Mouse (Mus musculus): Measurements from ENCODE around the gene Slc7a8. TPM values are rescaled to one million over a fixed set of nuclear protein-coding genes. Genes with fewer than 3 reads are reported as not detected.

The Slc7a8 gene
- polyA plus RNA-seq, 1 experiment from 2014 or later, result 7.4 TPM

GRCm38 (mm10) chr14:54674317-54674716 lies 107.4 kb downstream of the Slc7a8 start:
- DNase-seq (ENCODE audit: low spot score) (peak; percentile 19), ATAC-seq (ENCODE audit: low read depth) (no peak)
- Histone ChIP-seq H3K36me3 (ENCODE audit: control insufficient read depth, insufficient read depth, low read length) (peaks cover 91% of the 10 kb centered on the region), H3K9ac (ENCODE audit: low read depth, low read length) (no peak overlapping the region), H3K4me1 (ENCODE audit: control insufficient read depth, insufficient read depth, low read length) (no peaks in the 10 kb centered on the region), H3K27me3 (replicated peaks; ENCODE audit: control insufficient read depth, insufficient read depth, low read length) (no peaks in the 10 kb centered on the region), H3K4me2 (ENCODE audit: low read depth, low read length) (no peak overlapping the region), H3K9me3 (ENCODE audit: control insufficient read depth, low read length) (no peaks in the 10 kb centered on the region), H3K4me3 (ENCODE audit: low read depth, low read length) (no peak overlapping the region), H3K27ac (replicated peaks; ENCODE audit: low read depth, low read length) (no peak overlapping the region)
- 76% methylated on average over 2 of the region's 2 CpGs for WGBS

Other genes with a start within 250 kb of the Slc7a8 start
- gene Haus4, start 227.3 kb downstream of the Slc7a8 start, polyA plus RNA-seq (2014; fragmentation: Nextera tagmentation; extraction: Ambion mirVana), result 40.4 and 44.3 TPM in 2 replicates
- gene Ajuba, start 204.4 kb downstream of the Slc7a8 start, polyA plus RNA-seq (2014; fragmentation: Nextera tagmentation; extraction: Ambion mirVana), result 10.7 and 11.7 TPM in 2 replicates
- 4.8 and 5.8 TPM in 2 replicates for gene 4931414P19Rik, start 176.0 kb downstream of the Slc7a8 start, polyA plus RNA-seq (2014; fragmentation: Nextera tagmentation; extraction: Ambion mirVana)
- 332 and 335 TPM in 2 replicates for gene Psmb5, start 163.9 kb downstream of the Slc7a8 start, polyA plus RNA-seq (2014; fragmentation: Nextera tagmentation; extraction: Ambion mirVana)
- 0.16 TPM in 1 of 2 replicates, not detected in the other for gene Psmb11, start 160.5 kb downstream of the Slc7a8 start, polyA plus RNA-seq (2014; fragmentation: Nextera tagmentation; extraction: Ambion mirVana)
- not detected in 2 replicates for gene Gm17606, start 141.0 kb downstream of the Slc7a8 start, polyA plus RNA-seq (2014; fragmentation: Nextera tagmentation; extraction: Ambion mirVana)
- 3.9 and 4.5 TPM in 2 replicates for gene Cdh24, start 140.6 kb downstream of the Slc7a8 start, polyA plus RNA-seq (2014; fragmentation: Nextera tagmentation; extraction: Ambion mirVana)
- 70.7 and 84.9 TPM in 2 replicates for gene 1700123O20Rik, start 95.7 kb downstream of the Slc7a8 start, polyA plus RNA-seq (2014; fragmentation: Nextera tagmentation; extraction: Ambion mirVana)
- 99.4 and 101 TPM in 2 replicates for gene Acin1, start 95.0 kb downstream of the Slc7a8 start, polyA plus RNA-seq (2014; fragmentation: Nextera tagmentation; extraction: Ambion mirVana)
- 0.17 and 0.34 TPM in 2 replicates for gene Gm29776, start 83.1 kb downstream of the Slc7a8 start, polyA plus RNA-seq (2014; fragmentation: Nextera tagmentation; extraction: Ambion mirVana)
- gene Cebpe, start 69.8 kb downstream of the Slc7a8 start, polyA plus RNA-seq (2014; fragmentation: Nextera tagmentation; extraction: Ambion mirVana), result 0.32 TPM in 1 of 2 replicates, not detected in the other
- gene Rnf212b, start 32.2 kb upstream of the Slc7a8 start, polyA plus RNA-seq (2014; fragmentation: Nextera tagmentation; extraction: Ambion mirVana), result not detected in 2 replicates
- gene Homez, start 89.0 kb upstream of the Slc7a8 start, polyA plus RNA-seq (2014; fragmentation: Nextera tagmentation; extraction: Ambion mirVana), result 9.1 and 11.5 TPM in 2 replicates
- gene Ppp1r3e, start 95.6 kb upstream of the Slc7a8 start, polyA plus RNA-seq (2014; fragmentation: Nextera tagmentation; extraction: Ambion mirVana), result 2.1 and 2.4 TPM in 2 replicates
- gene Bcl2l2, start 101.4 kb upstream of the Slc7a8 start, polyA plus RNA-seq (2014; fragmentation: Nextera tagmentation; extraction: Ambion mirVana), result 4.5 and 4.8 TPM in 2 replicates
- not detected in 2 replicates for gene Gm20521, start 101.5 kb upstream of the Slc7a8 start, polyA plus RNA-seq (2014; fragmentation: Nextera tagmentation; extraction: Ambion mirVana)
- 110 and 118 TPM in 2 replicates for gene Pabpn1, start 110.6 kb upstream of the Slc7a8 start, polyA plus RNA-seq (2014; fragmentation: Nextera tagmentation; extraction: Ambion mirVana)
- 42.4 and 56.0 TPM in 2 replicates for gene Slc22a17, start 131.2 kb upstream of the Slc7a8 start, polyA plus RNA-seq (2014; fragmentation: Nextera tagmentation; extraction: Ambion mirVana)
- 52.2 and 59.1 TPM in 2 replicates for gene Efs, start 144.2 kb upstream of the Slc7a8 start, polyA plus RNA-seq (2014; fragmentation: Nextera tagmentation; extraction: Ambion mirVana)
- 0.49 and 0.59 TPM in 2 replicates for gene Il25, start 150.7 kb upstream of the Slc7a8 start, polyA plus RNA-seq (2014; fragmentation: Nextera tagmentation; extraction: Ambion mirVana)
- gene Cmtm5, start 154.3 kb upstream of the Slc7a8 start, polyA plus RNA-seq (2014; fragmentation: Nextera tagmentation; extraction: Ambion mirVana), result 13.7 and 14.8 TPM in 2 replicates
- 8.6 and 10.3 TPM in 2 replicates for gene Myh6, start 185.0 kb upstream of the Slc7a8 start, polyA plus RNA-seq (2014; fragmentation: Nextera tagmentation; extraction: Ambion mirVana)
- gene Gm17428, start 195.0 kb upstream of the Slc7a8 start, polyA plus RNA-seq (2014; fragmentation: Nextera tagmentation; extraction: Ambion mirVana), result not detected in 2 replicates
- 92.5 and 103 TPM in 2 replicates for gene Myh7, start 212.7 kb upstream of the Slc7a8 start, polyA plus RNA-seq (2014; fragmentation: Nextera tagmentation; extraction: Ambion mirVana)
- gene Ngdn, start 233.5 kb upstream of the Slc7a8 start, polyA plus RNA-seq (2014; fragmentation: Nextera tagmentation; extraction: Ambion mirVana), result 70.1 and 71.6 TPM in 2 replicates